Mouse (Mus musculus): ENCODE measurements around the gene Cacng6.

Gene Cacng6

GRCm38 (mm10) chr7:3420466-3420865 is 3.5 kb upstream of the Cacng6 start:
- DNase-seq (ENCODE audit: low read depth), result no peak

- no peak for DNase-seq (ENCODE audit: low read depth)
Observed at GRCm38 (mm10) chr7:3421297-3421696, 2.7 kb upstream of the Cacng6 start.

- DNase-seq (ENCODE audit: low read depth), result no peak
Observed at GRCm38 (mm10) chr7:3422051-3422450, 1.9 kb upstream of the Cacng6 start.

GRCm38 (mm10) chr7:3423430-3423829 is 565 bp upstream of the Cacng6 start:
- DNase-seq (ENCODE audit: low read depth), result no peak

GRCm38 (mm10) chr7:3425141-3425540 is 1.1 kb downstream of the Cacng6 start:
- no peak for DNase-seq (ENCODE audit: low read depth)

- no peak for DNase-seq (ENCODE audit: low read depth)
Observed at GRCm38 (mm10) chr7:3430161-3430560, 6.2 kb downstream of the Cacng6 start.

- no peak for DNase-seq (ENCODE audit: low read depth)
Observed at GRCm38 (mm10) chr7:3432066-3432465, 8.1 kb downstream of the Cacng6 start.

- no peak for DNase-seq (ENCODE audit: low read depth)
Observed at GRCm38 (mm10) chr7:3437941-3438340, 13.9 kb downstream of the Cacng6 start.

- DNase-seq (ENCODE audit: low read depth), result no peak
Observed at GRCm38 (mm10) chr7:3439984-3440383, 16.0 kb downstream of the Cacng6 start.

GRCm38 (mm10) chr7:3440526-3440925 is 16.5 kb downstream of the Cacng6 start:
- DNase-seq (ENCODE audit: low read depth), result no peak

- no peak for DNase-seq (ENCODE audit: low read depth)
Observed at GRCm38 (mm10) chr7:3442476-3443062, 18.6 kb downstream of the Cacng6 start.

GRCm38 (mm10) chr7:3444678-3445077 is 20.7 kb downstream of the Cacng6 start:
- DNase-seq (ENCODE audit: low read depth), result no peak

- DNase-seq (ENCODE audit: low read depth), result no peak
Observed at GRCm38 (mm10) chr7:3446584-3446983, 22.6 kb downstream of the Cacng6 start.

- no peak for DNase-seq (ENCODE audit: low read depth)
Observed at GRCm38 (mm10) chr7:3447026-3447425, 23.0 kb downstream of the Cacng6 start.

GRCm38 (mm10) chr7:3448737-3449454 is 24.9 kb downstream of the Cacng6 start:
- peak; percentile 17 for DNase-seq (ENCODE audit: low read depth)

- DNase-seq (ENCODE audit: low read depth), result no peak
Observed at GRCm38 (mm10) chr7:3450671-3451070, 26.7 kb downstream of the Cacng6 start.

- no peak for DNase-seq (ENCODE audit: low read depth)
Observed at GRCm38 (mm10) chr7:3451161-3451560, 27.2 kb downstream of the Cacng6 start.

GRCm38 (mm10) chr7:3452821-3453485 is 29.0 kb downstream of the Cacng6 start:
- no peak for DNase-seq (ENCODE audit: low read depth)

GRCm38 (mm10) chr7:3453486-3454183 is 29.6 kb downstream of the Cacng6 start:
- DNase-seq (ENCODE audit: low read depth), result no peak

- DNase-seq (ENCODE audit: low read depth), result no peak
Observed at GRCm38 (mm10) chr7:3457111-3457840, 33.3 kb downstream of the Cacng6 start.

GRCm38 (mm10) chr7:3457841-3458217 is 33.8 kb downstream of the Cacng6 start:
- no peak for DNase-seq (ENCODE audit: low read depth)

- DNase-seq (ENCODE audit: low read depth), result no peak
Observed at GRCm38 (mm10) chr7:3460261-3460660, 36.3 kb downstream of the Cacng6 start.

All from c-Kit-positive CD71-positive TER-119-negative erythroid progenitor cells, embryonic 14.5 days (primary cell).